Mouse (Mus musculus) testis, adult 2 months (tissue): ENCODE measurements at regions not wholly inside any gene's neighbourhood (a gene's known extent, or its start where the extent isn't known, plus 50 kb on each side); places are given as distances from the start of the nearest gene placed in this dataset.

ENCODE experiments used
- CTCF ChIP-seq: fragments of 200-500 bp; IDR thresholded peaks from 2 replicates; pipeline ENCODE4 v1.5.1; 2012; ENCODE audit warnings: low read depth, mild to moderate bottlenecking, inconsistent platforms, low read length, moderate library complexity; ENCODE audit not compliant: control insufficient read depth, insufficient read depth, insufficient replicate concordance
- POLR2A ChIP-seq: fragments of 200-500 bp; IDR thresholded peaks from 2 replicates; pipeline ENCODE4 v1.6.1; 2012; ENCODE audit warnings: low read depth, mild to moderate bottlenecking, inconsistent platforms, low read length, moderate library complexity; ENCODE audit not compliant: control insufficient read depth

DNA sequence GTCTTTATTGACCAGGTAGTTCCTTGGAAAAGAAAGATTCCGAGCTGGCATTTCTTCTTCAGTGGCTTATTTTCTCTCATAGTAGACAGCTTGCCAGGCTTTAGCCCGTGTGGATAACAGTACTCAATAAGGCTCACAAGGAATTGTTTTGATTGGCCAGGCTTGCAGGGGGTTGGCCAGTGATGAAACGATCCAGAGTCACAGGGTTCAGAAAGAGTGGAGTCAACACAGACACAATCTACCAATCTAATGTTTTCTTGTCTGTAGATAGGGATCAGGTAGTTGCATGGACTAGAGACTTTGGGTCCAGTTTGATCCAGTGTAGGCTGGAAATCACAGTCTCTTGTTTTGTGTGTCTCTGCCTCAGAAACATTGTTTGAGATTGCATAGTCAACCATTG lies 115.8 kb upstream of the Tab2 start:
- TF ChIP-seq CTCF (no peak), POLR2A (no peak)
